11 mouse cellular contexts compared by ENCODE assay signal in the genomic region with DNA sequence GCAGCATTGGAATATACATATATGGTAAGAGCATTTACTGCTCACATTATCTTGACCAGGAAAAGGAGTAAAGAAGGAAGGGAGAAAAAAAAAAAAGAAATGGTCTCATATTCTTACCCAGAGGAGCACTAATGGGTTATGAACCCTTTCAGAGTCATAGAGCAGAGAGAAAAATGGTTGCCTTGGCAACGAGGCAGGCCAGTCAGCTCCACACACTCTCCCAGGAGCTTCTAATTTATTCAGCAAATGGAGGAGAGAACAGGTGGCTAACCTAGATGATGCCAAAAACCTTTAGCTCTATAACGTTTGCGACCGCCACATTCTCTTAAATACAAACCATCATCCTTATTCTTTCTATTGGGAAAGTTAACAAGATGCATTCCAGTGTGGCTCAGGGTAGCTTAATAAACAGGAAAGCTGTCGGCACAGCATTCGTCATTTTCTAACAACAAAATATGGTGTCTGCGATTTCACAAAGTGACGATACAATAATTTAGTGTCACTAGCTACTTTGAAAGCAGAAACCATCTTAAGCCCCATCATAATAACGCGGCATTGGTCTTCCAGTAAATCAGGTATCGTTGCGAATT.
A peak's percentile ranks its signal among the peaks of the same experiment; 100 is the strongest.
DNase-seq lines count a peak whose midpoint lies in the region; ATAC-seq lines count a peak whose summit lies in the region.
"Had no signal": no experiment of that assay in that cellular context is flagged by ENCODE, and none has a peak within 500 bp of the region (broad histone marks: within the 10 kb centered on the region; RNA-seq: fewer than 3 reads in every experiment).

No protein-coding gene starts in this region.

- H3K36me3 ChIP-seq in embryonic facial prominence, embryonic 14.5 days (ENCODE audit: control insufficient read depth, insufficient read depth, low read length): no peaks in the 10 kb centered on the region
- no peaks in the 10 kb centered on the region for H3K36me3 ChIP-seq in midbrain, embryonic 15.5 days (replicated peaks)

- H3K9me3 ChIP-seq in embryonic facial prominence, embryonic 14.5 days (ENCODE audit: control insufficient read depth, low read length): no peaks in the 10 kb centered on the region
- no peaks in the 10 kb centered on the region for H3K9me3 ChIP-seq in midbrain, embryonic 15.5 days

- no peaks in the 10 kb centered on the region for H3K4me1 ChIP-seq in embryonic facial prominence, embryonic 14.5 days (ENCODE audit: control insufficient read depth, insufficient read depth, low read length)
- H3K4me1 ChIP-seq in midbrain, embryonic 15.5 days: peaks cover 36% of the 10 kb centered on the region

- H3K9ac ChIP-seq in embryonic facial prominence, embryonic 14.5 days (ENCODE audit: low read depth, low read length): no peak overlapping the region
- peak overlapping the region; percentile 7; the same call in 1 of the 2 replicates for H3K9ac ChIP-seq in midbrain, embryonic 15.5 days

- ATAC-seq in embryonic facial prominence, embryonic 14.5 days (ENCODE audit: low read depth): peak; percentile 87
- ATAC-seq in midbrain, embryonic 15.5 days (replicated peaks): peak; percentile 97
- ATAC-seq in erythroblast, adult 5-6 weeks (replicated peaks; ENCODE audit: low FRiP score, poor library complexity, severe bottlenecking): no peak

- no peak overlapping the region for H3K4me3 ChIP-seq in embryonic facial prominence, embryonic 14.5 days (ENCODE audit: low read depth, low read length)
- H3K4me3 ChIP-seq in midbrain, embryonic 15.5 days: no peak overlapping the region
- H3K4me3 ChIP-seq: myocyte had no signal

- WGBS in embryonic facial prominence, embryonic 14.5 days: 75% methylated on average over 12 of the region's 12 CpGs
- 43% methylated on average over 12 of the region's 12 CpGs for WGBS in midbrain, embryonic 15.5 days

- DNase-seq in embryo, embryonic 10 days (ENCODE audit: low spot score): peak; percentile 21
- DNase-seq in embryo, embryonic 9.5 days (ENCODE audit: extremely low spot score): no peak
- DNase-seq in embryonic facial prominence, embryonic 14.5 days (ENCODE audit: low spot score): peak; percentile 61
- DNase-seq in layer of hippocampus, adult 8-10 months (ENCODE audit: low spot score in 2 of 2): peak; percentile 39 to 40
- no peak for DNase-seq in kidney, postnatal 36 days
- DNase-seq in adrenal gland, postnatal 14 days: no peak
- DNase-seq: gastrocnemius, postnatal 14 days had no signal

- H3K4me2 ChIP-seq in embryonic facial prominence, embryonic 14.5 days (ENCODE audit: low read depth, low read length): no peak overlapping the region
- H3K4me2 ChIP-seq in midbrain, embryonic 15.5 days: peak overlapping the region; percentile 39
- H3K4me2 ChIP-seq: liver, embryonic 11.5 days had no signal

- no peak overlapping the region for H3K27ac ChIP-seq in embryonic facial prominence, embryonic 14.5 days (replicated peaks; ENCODE audit: low read depth, low read length)
- peak overlapping the region; percentile 86 for H3K27ac ChIP-seq in midbrain, embryonic 15.5 days

- no peaks in the 10 kb centered on the region for H3K27me3 ChIP-seq in embryonic facial prominence, embryonic 14.5 days (replicated peaks; ENCODE audit: control insufficient read depth, insufficient read depth, low read length)
- no peaks in the 10 kb centered on the region for H3K27me3 ChIP-seq in midbrain, embryonic 15.5 days (replicated peaks)

Comparison
In these comparisons a context has a peak if more than half of its experiments do, and no peak if none do; other contexts are left out.
1. DNase-seq: peak in embryo, embryonic 10 days (single experiment), embryonic facial prominence, embryonic 14.5 days (single experiment) and layer of hippocampus, adult 8-10 months (2 of 2); none in embryo, embryonic 9.5 days (single experiment), kidney, postnatal 36 days (0 of 2) and adrenal gland, postnatal 14 days (single experiment).